Mouse (Mus musculus): ENCODE data around the gene Apod.

GRCm38 (mm10) chr16:31347581-31347980, 33.0 kb upstream of the Apod start:
- 0 out of 2 replicates have a peak, but pooled peaks have one; percentile 28 for TF ChIP-seq CTCF (IDR thresholded peaks at IDR 0.05; ENCODE audit: control insufficient read depth, insufficient read depth, low read length)
- TF ChIP-seq POLR2A (IDR thresholded peaks at IDR 0.05; ENCODE audit: borderline replicate concordance, control insufficient read depth, low read depth, low read length), result no peak

Data from bone marrow, adult 2 months (tissue).